Comparison of ENCODE assay signal across 9 mouse cellular contexts in the genomic region with DNA sequence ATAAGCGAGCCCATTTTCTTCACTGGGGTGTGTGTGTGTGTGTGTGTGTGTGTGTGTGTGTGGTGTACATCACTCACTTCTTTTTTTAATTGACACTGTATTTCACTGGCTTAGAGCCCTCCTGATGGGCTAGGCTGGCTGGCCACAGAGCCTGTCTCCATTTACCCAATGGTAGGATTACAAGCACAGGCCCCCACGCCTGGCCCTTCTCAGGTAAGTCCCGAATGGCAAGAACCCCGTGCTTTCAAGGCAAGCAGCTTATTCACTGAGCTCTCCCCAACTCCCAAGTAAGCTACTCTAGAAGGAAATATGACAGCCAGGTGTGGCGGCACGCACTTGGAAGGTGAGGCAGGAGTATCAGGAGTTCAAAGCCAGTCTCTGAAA.
DNase-seq lines count a peak whose midpoint lies in the region; ATAC-seq and TF ChIP-seq lines count a peak whose summit lies in the region.
"Had no signal": no experiment of that assay in that cellular context is flagged by ENCODE, and none has a peak within 500 bp of the region (broad histone marks: within the 10 kb centered on the region; RNA-seq: fewer than 3 reads in every experiment).

No protein-coding gene starts in this region.

- H3K4me2 ChIP-seq in embryonic facial prominence, embryonic 12.5 days (replicated peaks): no peak overlapping the region
- peak overlapping the region; percentile 34; the same call in 1 of the 2 replicates for H3K4me2 ChIP-seq in hindbrain, postnatal 0 days (ENCODE audit: low read depth, low read length)
- H3K4me2 ChIP-seq in hindbrain, embryonic 14.5 days (replicated peaks): no peak overlapping the region
- H3K4me2 ChIP-seq in neural tube, embryonic 12.5 days (replicated peaks): peak overlapping the region; percentile 41

- H3K9me3 ChIP-seq in embryonic facial prominence, embryonic 12.5 days: no peaks in the 10 kb centered on the region
- no peaks in the 10 kb centered on the region for H3K9me3 ChIP-seq in embryonic facial prominence, embryonic 10.5 days
- H3K9me3 ChIP-seq in hindbrain, postnatal 0 days (ENCODE audit: low read length): no peaks in the 10 kb centered on the region
- no peaks in the 10 kb centered on the region for H3K9me3 ChIP-seq in hindbrain, embryonic 14.5 days (ENCODE audit: control insufficient read depth, low read length)
- no peaks in the 10 kb centered on the region for H3K9me3 ChIP-seq in neural tube, embryonic 12.5 days
- H3K9me3 ChIP-seq: forebrain, embryonic 15.5 days had no signal

- H3K9ac ChIP-seq in embryonic facial prominence, embryonic 12.5 days: no peak overlapping the region
- no peak overlapping the region for H3K9ac ChIP-seq in hindbrain, postnatal 0 days (replicated peaks; ENCODE audit: low read length)
- H3K9ac ChIP-seq in hindbrain, embryonic 14.5 days: no peak overlapping the region
- H3K9ac ChIP-seq in neural tube, embryonic 12.5 days: no peak overlapping the region
- H3K9ac ChIP-seq: forebrain, embryonic 15.5 days had no signal

- 68% methylated on average over 6 of the region's 6 CpGs for WGBS in embryonic facial prominence, embryonic 12.5 days
- 68% methylated on average over 6 of the region's 6 CpGs for WGBS in embryonic facial prominence, embryonic 10.5 days
- WGBS in hindbrain, postnatal 0 days: 71% methylated on average over 6 of the region's 6 CpGs
- 73% methylated on average over 6 of the region's 6 CpGs for WGBS in hindbrain, embryonic 14.5 days
- 73% methylated on average over 6 of the region's 6 CpGs for WGBS in neural tube, embryonic 12.5 days

- no peaks in the 10 kb centered on the region for H3K27me3 ChIP-seq in embryonic facial prominence, embryonic 12.5 days
- no peaks in the 10 kb centered on the region for H3K27me3 ChIP-seq in embryonic facial prominence, embryonic 10.5 days (replicated peaks; ENCODE audit: low read depth, poor library complexity, severe bottlenecking)
- H3K27me3 ChIP-seq in hindbrain, postnatal 0 days (ENCODE audit: insufficient read depth, low read length): no peaks in the 10 kb centered on the region
- H3K27me3 ChIP-seq in hindbrain, embryonic 14.5 days (ENCODE audit: control insufficient read depth, insufficient read depth, low read length): no peaks in the 10 kb centered on the region
- H3K27me3 ChIP-seq in neural tube, embryonic 12.5 days (replicated peaks): no peaks in the 10 kb centered on the region
- H3K27me3 ChIP-seq: forebrain, embryonic 15.5 days had no signal

- no peak for DNase-seq in embryonic facial prominence, embryonic 10.5 days (ENCODE audit: low spot score)
- DNase-seq in hindbrain, postnatal 0 days (ENCODE audit: low spot score): no peak
- no peak for DNase-seq in hindbrain, embryonic 14.5 days (ENCODE audit: low spot score)
- DNase-seq in neural tube, embryonic 10.5 days (ENCODE audit: extremely low spot score, low spot score): no peak
- DNase-seq in adrenal gland, adult 18-20 months (ENCODE audit: low spot score in 2 of 2): no peak
- no peak for DNase-seq in left cerebral cortex, adult 2 months (ENCODE audit: extremely low spot score in 1 of 2, low spot score in 2 of 2)

- H3K36me3 ChIP-seq in embryonic facial prominence, embryonic 12.5 days: no peaks in the 10 kb centered on the region
- H3K36me3 ChIP-seq in embryonic facial prominence, embryonic 10.5 days (replicated peaks): no peaks in the 10 kb centered on the region
- no peaks in the 10 kb centered on the region for H3K36me3 ChIP-seq in hindbrain, postnatal 0 days (ENCODE audit: insufficient read depth, low read length)
- no peaks in the 10 kb centered on the region for H3K36me3 ChIP-seq in hindbrain, embryonic 14.5 days (replicated peaks; ENCODE audit: control insufficient read depth, insufficient read depth)
- no peaks in the 10 kb centered on the region for H3K36me3 ChIP-seq in neural tube, embryonic 12.5 days
- H3K36me3 ChIP-seq: forebrain, embryonic 15.5 days had no signal

- no peak overlapping the region for H3K27ac ChIP-seq in embryonic facial prominence, embryonic 12.5 days
- no peak overlapping the region for H3K27ac ChIP-seq in embryonic facial prominence, embryonic 10.5 days (replicated peaks)
- 0 out of 2 replicates have a peak overlapping the region, but pooled peaks have one; percentile 71 for H3K27ac ChIP-seq in hindbrain, postnatal 0 days
- H3K27ac ChIP-seq in hindbrain, embryonic 14.5 days: no peak overlapping the region
- H3K27ac ChIP-seq in neural tube, embryonic 12.5 days: no peak overlapping the region
- no peak overlapping the region for H3K27ac ChIP-seq in left cerebral cortex, adult 2 months

- ATAC-seq in embryonic facial prominence, embryonic 12.5 days (ENCODE audit: insufficient number of reproducible peaks, insufficient read depth, low FRiP score, low TSS enrichment): 0 out of 2 replicates have a peak, but pooled peaks have one; percentile 3
- ATAC-seq in hindbrain, postnatal 0 days: no peak; the same call in 1 of the 2 replicates
- ATAC-seq in hindbrain, embryonic 14.5 days (ENCODE audit: low FRiP score): no peak
- ATAC-seq in neural tube, embryonic 12.5 days (ENCODE audit: low FRiP score, low read depth): no peak

- H3K4me1 ChIP-seq in embryonic facial prominence, embryonic 12.5 days: peaks cover 9% of the 10 kb centered on the region
- H3K4me1 ChIP-seq in embryonic facial prominence, embryonic 10.5 days: peaks cover 25% of the 10 kb centered on the region
- H3K4me1 ChIP-seq in hindbrain, postnatal 0 days (ENCODE audit: insufficient read depth, low read length): peaks cover 2% of the 10 kb centered on the region; the same call in 1 of the 2 replicates
- H3K4me1 ChIP-seq in hindbrain, embryonic 14.5 days (replicated peaks; ENCODE audit: control insufficient read depth, insufficient read depth, low read length): 0 out of 2 replicates have a peak, but pooled peaks cover 5% of the 10 kb centered on the region
- peaks cover 12% of the 10 kb centered on the region for H3K4me1 ChIP-seq in neural tube, embryonic 12.5 days

- 0 out of 2 replicates have a peak, but pooled peaks have one; percentile 54 for TF ChIP-seq CTCF in hindbrain, postnatal 0 days (IDR thresholded peaks at IDR 0.05; ENCODE audit: low read depth)
- no peak for TF ChIP-seq CTCF in left cerebral cortex, adult 2 months (IDR thresholded peaks at IDR 0.05)

- intact Hi-C loops in left cerebral cortex, adult 2 months (cut with DNase I): loop anchor here (2.0 to 5.0 kb wide), 3 partner anchors 92 to 580 kb away; a partner anchor contains a TSS

- H3K4me3 ChIP-seq in embryonic facial prominence, embryonic 12.5 days: no peak overlapping the region
- no peak overlapping the region; the same call in 1 of the 2 replicates for H3K4me3 ChIP-seq in embryonic facial prominence, embryonic 10.5 days
- no peak overlapping the region for H3K4me3 ChIP-seq in hindbrain, postnatal 0 days (ENCODE audit: low read length)
- no peak overlapping the region for H3K4me3 ChIP-seq in hindbrain, embryonic 14.5 days (replicated peaks; ENCODE audit: low read length)
- no peak overlapping the region for H3K4me3 ChIP-seq in neural tube, embryonic 12.5 days
- H3K4me3 ChIP-seq in left cerebral cortex, adult 2 months: no peak overlapping the region
- H3K4me3 ChIP-seq: forebrain, embryonic 15.5 days had no signal

Comparison
In these comparisons a context has a peak if more than half of its experiments do, and no peak if none do; other contexts are left out.
1. H3K4me2 ChIP-seq: peak in hindbrain, postnatal 0 days (single experiment) and neural tube, embryonic 12.5 days (single experiment); none in embryonic facial prominence, embryonic 12.5 days (single experiment) and hindbrain, embryonic 14.5 days (single experiment).